Mouse (Mus musculus) kidney, embryonic 15.5 days (tissue): ENCODE data around the gene Olfr1312. TPM values are rescaled to one million over a fixed set of nuclear protein-coding genes. Genes with fewer than 3 reads are reported as not detected.
"Not testable (repeated sequence)": the region's sequence is repeated elsewhere in the genome, so short reads cannot be mapped to it uniquely, and the experiment has no call there.

Experiments
- ATAC-seq: fragments of 200-750 bp; cut with Nextera tagmentation; replicated peaks from 2 replicates; pipeline ENCODE4 v1.8.0; 2017; ENCODE audit warnings: moderate TSS enrichment; ENCODE audit not compliant: low FRiP score
- H3K27ac ChIP-seq: fragments of 300-500 bp; sonication (generic); 2 replicates; pipeline ENCODE4 v1.5.1; 2015; ENCODE audit warnings: mild to moderate bottlenecking, inconsistent platforms
- H3K27me3 ChIP-seq: fragments of 300-500 bp; sonication (generic); 2 replicates; pipeline ENCODE4 v1.6.1; 2015; ENCODE audit warnings: inconsistent platforms
- H3K36me3 ChIP-seq: fragments of 300-500 bp; sonication (generic); 2 replicates; pipeline ENCODE4 v1.6.1; 2015; ENCODE audit warnings: inconsistent platforms
- H3K4me1 ChIP-seq: fragments of 300-500 bp; sonication (generic); 2 replicates; pipeline ENCODE4 v1.6.1; 2015; ENCODE audit warnings: inconsistent platforms
- H3K4me2 ChIP-seq: fragments of 300-500 bp; sonication (generic); 2 replicates; pipeline ENCODE4 v1.6.1; 2015; ENCODE audit warnings: moderate library complexity, mild to moderate bottlenecking, inconsistent platforms
- H3K4me3 ChIP-seq: fragments of 300-500 bp; sonication (generic); replicated peaks from 2 replicates; pipeline ENCODE4 v1.5.1; 2015; ENCODE audit warnings: mild to moderate bottlenecking, inconsistent platforms
- H3K9ac ChIP-seq: fragments of 300-500 bp; sonication (generic); 2 replicates; pipeline ENCODE4 v1.6.1; 2015; ENCODE audit warnings: mild to moderate bottlenecking, inconsistent platforms
- H3K9me3 ChIP-seq: fragments of 300-500 bp; sonication (generic); replicated peaks from 2 replicates; pipeline ENCODE4 v1.6.1; 2016; ENCODE audit warnings: inconsistent platforms
- WGBS: fragments of 180-500 bp; shearing (Covaris S2); methylation state at CpG from one replicate; pipeline ENCODE4 v1.1.7; 2015; ENCODE audit warnings: mixed read lengths; 5-methylcytosine and 5-hydroxymethylcytosine counted together
- polyA plus RNA-seq: library from polyadenylated mRNA; unstranded; fragments of >200 nt; fragmentation: Nextera tagmentation; extraction: Ambion mirVana; gene quantifications from 2 replicates; pipeline ENCODE4 v1.2.1, GENCODE M21; 2015

Gene Olfr1312
- not detected in 2 replicates for polyA plus RNA-seq

DNA sequence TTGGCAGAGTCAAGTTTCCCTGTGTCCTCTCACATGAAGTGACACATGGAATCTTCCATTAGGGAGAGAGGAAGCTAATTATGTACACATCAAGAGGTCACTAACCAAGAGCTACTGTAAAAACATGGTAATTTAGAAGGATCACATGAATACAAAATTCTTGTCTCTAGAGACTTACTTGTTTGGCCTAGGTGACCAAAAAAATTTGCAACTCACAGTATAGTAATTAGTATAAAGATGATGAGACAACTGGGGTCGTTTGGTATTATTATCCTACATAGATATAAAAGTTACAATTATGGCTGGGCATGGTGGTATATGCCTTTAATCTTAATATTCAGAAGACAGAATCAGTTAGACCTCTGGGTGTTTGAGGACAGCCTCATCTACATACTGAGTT, at the start of gene Olfr1312:
TSS of gene Olfr1312 (minus strand) at position 101 of the 400 bp plus-strand sequence.
- no peak within 1 kb of the TSS for H3K27ac ChIP-seq
- no peak within 1 kb of the TSS for H3K9ac ChIP-seq
- no peaks in the 10 kb centered on the region for H3K27me3 ChIP-seq
- no peaks in the 10 kb centered on the region for H3K9me3 ChIP-seq
- 58% methylated on average over 1 of the region's 1 CpGs for WGBS
- H3K4me2 ChIP-seq: no peak within 1 kb of the TSS
- no peaks in the 10 kb centered on the region for H3K4me1 ChIP-seq
- H3K36me3 ChIP-seq: no peaks in the 10 kb centered on the region
- no peak for ATAC-seq
- H3K4me3 ChIP-seq: no peak within 1 kb of the TSS

- Histone ChIP-seq H3K9ac (no peak within 1 kb of the TSS), H3K36me3 (no peaks in the 10 kb centered on the region), H3K4me1 (no peaks in the 10 kb centered on the region), H3K4me2 (no peak within 1 kb of the TSS), H3K27ac (no peak within 1 kb of the TSS), H3K27me3 (no peaks in the 10 kb centered on the region), H3K4me3 (no peak within 1 kb of the TSS), H3K9me3 (no peaks in the 10 kb centered on the region)
- no peak for ATAC-seq
Observed at GRCm38 (mm10) chr2:112096681-112097080, 46.6 kb upstream of the Olfr1312 start, which contains the start of gene Olfr1314. TSS of gene Olfr1314 (minus strand) at chr2:112096781.

- ATAC-seq: no peak
- Histone ChIP-seq H3K27ac (no peak within 1 kb of the TSS), H3K4me2 (no peak within 1 kb of the TSS), H3K36me3 (no peaks in the 10 kb centered on the region), H3K4me1 (no peaks in the 10 kb centered on the region), H3K4me3 (no peak within 1 kb of the TSS), H3K27me3 (no peaks in the 10 kb centered on the region), H3K9me3 (no peaks in the 10 kb centered on the region), H3K9ac (no peak within 1 kb of the TSS)
Observed at GRCm38 (mm10) chr2:112077743-112078142, 27.7 kb upstream of the Olfr1312 start, which contains the start of gene Olfr1313. TSS of gene Olfr1313 (minus strand) at chr2:112077843.

DNA sequence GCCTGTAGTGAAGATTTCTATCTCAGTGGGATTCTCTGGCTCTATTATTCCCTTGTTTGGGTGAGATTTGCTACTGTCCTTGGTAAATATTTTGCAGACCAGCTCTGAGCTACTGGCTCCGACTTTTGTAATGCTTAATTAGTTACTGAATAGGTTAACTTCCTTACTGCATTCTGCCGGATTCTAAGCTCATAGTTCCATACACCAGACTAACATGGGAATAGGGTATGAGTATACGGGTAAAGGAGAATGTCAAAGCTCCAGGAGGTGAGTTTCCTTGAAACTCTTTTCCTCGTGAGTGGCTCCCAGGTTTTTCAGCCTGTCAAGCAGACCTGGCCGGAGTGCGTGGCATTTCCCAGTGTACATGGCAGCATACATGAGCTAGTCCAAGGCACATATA, 23.1 kb downstream of the Olfr1312 start:
- ATAC-seq: peak; percentile 79
- not testable (repeated sequence) for H3K4me2 ChIP-seq, H3K27ac ChIP-seq, H3K9ac ChIP-seq, H3K27me3 ChIP-seq, H3K4me1 ChIP-seq, H3K9me3 ChIP-seq, H3K4me3 ChIP-seq, H3K36me3 ChIP-seq
- 55% methylated on average over 6 of the region's 6 CpGs for WGBS

DNA sequence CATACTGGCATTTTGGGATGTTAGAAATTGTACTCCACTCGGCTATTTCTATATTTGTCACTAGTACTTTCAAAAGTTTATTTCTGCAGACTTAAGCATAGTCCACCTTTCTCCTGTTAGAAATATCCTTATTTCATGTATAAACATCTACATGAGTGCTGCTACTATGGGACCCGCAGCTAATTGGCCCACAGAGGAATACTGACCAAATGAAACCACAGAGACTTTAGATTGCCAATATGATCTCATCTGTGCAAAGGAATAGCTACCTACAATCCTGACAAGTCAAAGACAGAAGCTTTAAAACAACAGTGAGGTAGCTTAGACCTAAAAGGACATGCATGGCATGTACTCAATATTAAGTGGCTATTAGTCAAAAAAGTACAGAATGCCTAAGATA, 25.7 kb downstream of the Olfr1312 start, which contains the start of gene Olfr1311:
TSS of gene Olfr1311 (minus strand) at position 101 of the 400 bp plus-strand sequence.
- Histone ChIP-seq H3K4me2 (no peak within 1 kb of the TSS), H3K4me1 (no peaks in the 10 kb centered on the region), H3K4me3 (no peak within 1 kb of the TSS), H3K36me3 (no peaks in the 10 kb centered on the region), H3K27ac (no peak within 1 kb of the TSS), H3K9ac (no peak within 1 kb of the TSS), H3K9me3 (no peaks in the 10 kb centered on the region), H3K27me3 (no peaks in the 10 kb centered on the region)
- ATAC-seq: no peak
- WGBS: 93% methylated on average over 2 of the region's 2 CpGs

- no peaks in the 10 kb centered on the region for H3K27me3 ChIP-seq
- H3K9ac ChIP-seq: no peak overlapping the region
- H3K4me1 ChIP-seq: no peaks in the 10 kb centered on the region
- no peak for ATAC-seq
- 84% methylated on average over 3 of the region's 3 CpGs for WGBS
- no peak overlapping the region for H3K4me2 ChIP-seq
- H3K9me3 ChIP-seq: no peaks in the 10 kb centered on the region
- no peaks in the 10 kb centered on the region for H3K36me3 ChIP-seq
- H3K27ac ChIP-seq: no peak overlapping the region
- H3K4me3 ChIP-seq: no peak overlapping the region
Observed at GRCm38 (mm10) chr2:112014900-112015299, 35.1 kb downstream of the Olfr1312 start.

GRCm38 (mm10) chr2:112012608-112013007, 37.4 kb downstream of the Olfr1312 start, which contains the start of gene Olfr1310:
TSS of gene Olfr1310 (minus strand) at chr2:112012708.
- no peak within 1 kb of the TSS for H3K4me3 ChIP-seq
- no peaks in the 10 kb centered on the region for H3K4me1 ChIP-seq
- H3K4me2 ChIP-seq: no peak within 1 kb of the TSS
- no peaks in the 10 kb centered on the region for H3K9me3 ChIP-seq
- H3K27me3 ChIP-seq: no peaks in the 10 kb centered on the region
- no peak within 1 kb of the TSS for H3K9ac ChIP-seq
- H3K36me3 ChIP-seq: no peaks in the 10 kb centered on the region
- no peak for ATAC-seq
- H3K27ac ChIP-seq: no peak within 1 kb of the TSS

DNA sequence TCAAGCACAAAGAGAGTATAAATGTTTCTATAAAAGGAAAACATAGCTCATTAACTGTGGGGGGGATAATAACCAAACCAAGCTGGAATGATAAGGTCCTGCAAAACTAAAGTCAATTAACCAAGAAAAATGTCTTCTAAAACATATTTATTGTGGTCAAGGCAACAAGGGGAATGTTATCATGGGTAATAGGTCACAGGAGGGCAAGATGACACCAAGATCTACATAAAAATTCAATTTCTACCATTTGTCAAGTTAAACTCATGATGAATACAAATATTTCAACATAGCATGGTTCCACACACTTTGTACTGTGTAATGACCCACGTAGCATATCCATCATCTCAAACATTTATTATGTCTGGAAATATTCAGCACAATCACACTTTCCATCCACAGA, 59.9 kb downstream of the Olfr1312 start, which contains the start of gene Olfr1309:
TSS of gene Olfr1309 (minus strand) at position 101 of the 400 bp plus-strand sequence.
- no peaks in the 10 kb centered on the region for H3K4me1 ChIP-seq
- no peak within 1 kb of the TSS for H3K4me2 ChIP-seq
- no peak within 1 kb of the TSS for H3K4me3 ChIP-seq
- H3K27me3 ChIP-seq: no peaks in the 10 kb centered on the region
- H3K9ac ChIP-seq: no peak within 1 kb of the TSS
- 50% methylated on average over 1 of the region's 1 CpGs for WGBS
- ATAC-seq: no peak
- no peaks in the 10 kb centered on the region for H3K9me3 ChIP-seq
- H3K27ac ChIP-seq: no peak within 1 kb of the TSS
- no peaks in the 10 kb centered on the region for H3K36me3 ChIP-seq

Other genes with a start within 250 kb of the Olfr1312 start
- gene Olfr1303, start 229.9 kb downstream of the Olfr1312 start, polyA plus RNA-seq: not detected in 2 replicates
- gene Olfr1305, start 173.1 kb downstream of the Olfr1312 start, polyA plus RNA-seq: not detected in 2 replicates
- not detected in 2 replicates for gene Olfr1306, start 134.0 kb downstream of the Olfr1312 start, polyA plus RNA-seq
- gene Olfr1307, start 100.8 kb downstream of the Olfr1312 start, polyA plus RNA-seq: not detected in 2 replicates
- not detected in 2 replicates for gene Olfr1308, start 85.3 kb downstream of the Olfr1312 start, polyA plus RNA-seq
- not detected in 2 replicates for gene Olfr1309, start 60.0 kb downstream of the Olfr1312 start, polyA plus RNA-seq
- not detected in 2 replicates for gene Olfr1310, start 37.5 kb downstream of the Olfr1312 start, polyA plus RNA-seq
- not detected in 2 replicates for gene Olfr1311, start 25.8 kb downstream of the Olfr1312 start, polyA plus RNA-seq
- gene Olfr1313, start 27.6 kb upstream of the Olfr1312 start, polyA plus RNA-seq: not detected in 2 replicates
- not detected in 2 replicates for gene Olfr1314, start 46.5 kb upstream of the Olfr1312 start, polyA plus RNA-seq
- not detected in 2 replicates for gene Olfr1315-ps1, start 65.2 kb upstream of the Olfr1312 start, polyA plus RNA-seq
- not detected in 2 replicates for gene Olfr1316, start 84.7 kb upstream of the Olfr1312 start, polyA plus RNA-seq
- gene Olfr1317, start 90.1 kb upstream of the Olfr1312 start, polyA plus RNA-seq: not detected in 2 replicates
- gene Olfr1318, start 104.0 kb upstream of the Olfr1312 start, polyA plus RNA-seq: not detected in 2 replicates
- 23.1 and 25.7 TPM in 2 replicates for gene Lpcat4, start 189.2 kb upstream of the Olfr1312 start, polyA plus RNA-seq
- 0.08 TPM in 1 of 2 replicates, not detected in the other for gene Nutm1, start 209.1 kb upstream of the Olfr1312 start, polyA plus RNA-seq
- 242 and 259 TPM in 2 replicates for gene Nop10, start 211.7 kb upstream of the Olfr1312 start, polyA plus RNA-seq
- gene Slc12a6, start 215.6 kb upstream of the Olfr1312 start, polyA plus RNA-seq: 9.5 and 10.7 TPM in 2 replicates
- gene Gm21985, start 216.1 kb upstream of the Olfr1312 start, polyA plus RNA-seq: not detected in 2 replicates